Mouse (Mus musculus) G1E (cell line): ENCODE data around the gene Daam1.

Experiments
- CTCF ChIP-seq: IDR thresholded peaks from 2 replicates; pipeline ENCODE4 v1.5.1; 2012; ENCODE audit warnings: low read depth, low read length, inconsistent platforms, mixed read lengths
- GATA1 ChIP-seq: IDR thresholded peaks from 2 replicates; pipeline ENCODE4 v1.6.1; 2012; ENCODE audit warnings: borderline replicate concordance, low read length, inconsistent platforms, mixed read lengths
- POLR2AphosphoS5 ChIP-seq: IDR thresholded peaks from 2 replicates; pipeline ENCODE4 v1.6.1; 2012; ENCODE audit warnings: low read depth, low read length, inconsistent platforms; ENCODE audit not compliant: insufficient replicate concordance
- TAL1 ChIP-seq: conservative IDR thresholded peaks from 2 replicates; pipeline ENCODE4 v1.6.1; 2012; ENCODE audit warnings: low read depth, low read length, inconsistent platforms, mixed read lengths

DNA sequence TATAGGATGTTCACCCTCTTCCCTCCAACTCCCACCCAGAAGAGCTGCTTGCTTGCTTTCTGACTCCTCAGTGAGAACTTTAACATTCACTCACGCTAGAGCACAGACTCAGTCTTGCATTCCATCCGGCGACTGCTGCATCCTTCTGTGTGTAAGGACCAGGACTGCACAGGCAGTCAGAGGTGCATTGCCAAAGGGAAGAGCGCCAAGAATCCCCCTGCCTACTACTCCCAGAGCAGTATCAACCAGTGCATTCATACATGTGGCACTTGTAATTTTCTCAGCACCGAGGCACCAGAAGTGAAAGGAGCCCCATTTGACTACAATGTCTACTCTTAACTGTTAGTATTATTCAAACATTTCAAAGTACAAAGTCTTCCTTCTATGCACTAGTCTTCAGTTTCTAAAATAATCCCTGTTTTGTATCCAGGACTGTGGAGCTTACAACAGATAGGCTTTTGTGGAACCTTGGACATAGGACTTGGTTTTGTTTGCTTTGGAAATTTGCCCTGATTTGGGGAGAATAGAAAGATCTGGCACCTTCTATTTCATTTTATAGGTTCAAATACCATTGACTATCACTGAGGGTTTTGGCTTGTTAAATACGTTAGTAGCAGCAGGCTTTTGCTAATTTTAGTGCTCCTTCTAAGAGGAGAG lies 103.2 kb downstream of the Daam1 start:
- TF ChIP-seq CTCF (no peak), GATA1 (no peak), TAL1 (no peak), POLR2AphosphoS5 (no peak)
